Mouse (Mus musculus) ES-E14 (cell line): Measurements from ENCODE around the gene Cdca8. TPM values are rescaled to one million over a fixed set of nuclear protein-coding genes. Genes with fewer than 3 reads are reported as not detected.
A peak's percentile ranks its signal among the peaks of the same experiment; 100 is the strongest.

Source experiments
- DNase-seq: peaks from one replicate; pipeline ENCODE4 v3.0.0-alpha.2; 2013; ENCODE audit warnings: low read depth, low spot score
- H3K27ac ChIP-seq: 2 replicates; pipeline ENCODE4 v1.5.1; 2012; ENCODE audit warnings: low read depth, mild to moderate bottlenecking, low read length, moderate library complexity, mixed read lengths; ENCODE audit not compliant: poor library complexity, insufficient read depth, severe bottlenecking
- H3K36me3 ChIP-seq: 2 replicates; pipeline ENCODE4 v1.6.1; 2012; ENCODE audit warnings: mild to moderate bottlenecking, low read length, moderate library complexity, mixed read lengths; ENCODE audit not compliant: control insufficient read depth, poor library complexity, insufficient read depth, severe bottlenecking
- H3K4me1 ChIP-seq, 2 experiments: fragments of 150-350 bp in 1 of 2; sonication (generic) in 1 of 2; 2 replicates each; pipeline ENCODE4 v1.6.1; 2012; ENCODE audit warnings: low read length in 2 of 2, mild to moderate bottlenecking in 1 of 2, mixed read lengths in 1 of 2; ENCODE audit not compliant: control insufficient read depth in 2 of 2, insufficient read depth in 2 of 2, poor library complexity in 1 of 2
- H3K4me3 ChIP-seq, 2 experiments: fragments of 150-350 bp in 1 of 2; sonication (generic) in 1 of 2; 2 replicates each; pipeline ENCODE4 v1.5.1; 2012; ENCODE audit warnings: low read length in 2 of 2, low read depth in 1 of 2, mild to moderate bottlenecking in 1 of 2, mixed read lengths in 1 of 2; ENCODE audit not compliant: insufficient read depth in 1 of 2, poor library complexity in 1 of 2, severe bottlenecking in 1 of 2
- H3K9ac ChIP-seq: 2 replicates; pipeline ENCODE4 v1.6.1; 2012; ENCODE audit warnings: low read depth, mild to moderate bottlenecking, low read length, mixed read lengths; ENCODE audit not compliant: poor library complexity, insufficient read depth, severe bottlenecking
- H3K9me3 ChIP-seq: fragments of 150-350 bp; sonication (generic); 2 replicates; pipeline ENCODE4 v1.6.1; 2012; ENCODE audit warnings: low read depth, mild to moderate bottlenecking, low read length; ENCODE audit not compliant: control insufficient read depth, insufficient read depth
- CHD2 ChIP-seq: IDR thresholded peaks from 2 replicates; pipeline ENCODE4 v1.6.1; 2014; ENCODE audit warnings: mild to moderate bottlenecking, low read depth, low read length, inconsistent platforms
- HCFC1 ChIP-seq: IDR thresholded peaks from 2 replicates; pipeline ENCODE4 v1.6.1; 2012; ENCODE audit warnings: low read length, inconsistent platforms, borderline replicate concordance; ENCODE audit not compliant: insufficient read depth
- MAFK ChIP-seq: IDR thresholded peaks from 2 replicates; pipeline ENCODE4 v1.6.1; 2014; ENCODE audit warnings: mild to moderate bottlenecking, low read depth, low read length, inconsistent platforms; ENCODE audit not compliant: insufficient read depth
- ZC3H11A ChIP-seq: IDR thresholded peaks from 2 replicates; pipeline ENCODE4 v1.6.1; 2012; ENCODE audit warnings: low read depth, mild to moderate bottlenecking, inconsistent platforms, low read length, borderline replicate concordance
- ZNF384 ChIP-seq: IDR thresholded peaks from 2 replicates; pipeline ENCODE4 v1.6.1; 2012; ENCODE audit warnings: low read depth, low read length, inconsistent platforms
- in situ Hi-C, 2 experiments: fragments of 600-800 bp; cut with MboI; formaldehyde crosslinking; loops; one replicate each; pipeline ENCODE4 v1.15.1; 2025; ENCODE audit warnings: low sequenced_read_pairs in 2 of 2, inconsistent platforms in 1 of 2; ENCODE audit not compliant: unreplicated experiment in 2 of 2
- total RNA-seq: library from RNA; depleted of rRNA; stranded (reverse); fragments of 300-350 nt; gene quantifications from 2 replicates; pipeline ENCODE4 v1.2.3, GENCODE M21; 2012

Cdca8 gene
- total RNA-seq, 1 experiment, result 96.1 TPM

GRCm38 (mm10) chr4:124985671-124986602, 46.8 kb upstream of the Cdca8 start, which contains the start of gene Rspo1:
Gene Rspo1, plus strand, starts transcription at chr4:124986430.
- no peak for DNase-seq
- TF ChIP-seq MAFK (no peak), ZC3H11A (no peak), HCFC1 (no peak), ZNF384 (no peak), CHD2 (no peak)
- peak within 1 kb of the TSS; percentile 64 to 80 for H3K4me3 ChIP-seq

DNA sequence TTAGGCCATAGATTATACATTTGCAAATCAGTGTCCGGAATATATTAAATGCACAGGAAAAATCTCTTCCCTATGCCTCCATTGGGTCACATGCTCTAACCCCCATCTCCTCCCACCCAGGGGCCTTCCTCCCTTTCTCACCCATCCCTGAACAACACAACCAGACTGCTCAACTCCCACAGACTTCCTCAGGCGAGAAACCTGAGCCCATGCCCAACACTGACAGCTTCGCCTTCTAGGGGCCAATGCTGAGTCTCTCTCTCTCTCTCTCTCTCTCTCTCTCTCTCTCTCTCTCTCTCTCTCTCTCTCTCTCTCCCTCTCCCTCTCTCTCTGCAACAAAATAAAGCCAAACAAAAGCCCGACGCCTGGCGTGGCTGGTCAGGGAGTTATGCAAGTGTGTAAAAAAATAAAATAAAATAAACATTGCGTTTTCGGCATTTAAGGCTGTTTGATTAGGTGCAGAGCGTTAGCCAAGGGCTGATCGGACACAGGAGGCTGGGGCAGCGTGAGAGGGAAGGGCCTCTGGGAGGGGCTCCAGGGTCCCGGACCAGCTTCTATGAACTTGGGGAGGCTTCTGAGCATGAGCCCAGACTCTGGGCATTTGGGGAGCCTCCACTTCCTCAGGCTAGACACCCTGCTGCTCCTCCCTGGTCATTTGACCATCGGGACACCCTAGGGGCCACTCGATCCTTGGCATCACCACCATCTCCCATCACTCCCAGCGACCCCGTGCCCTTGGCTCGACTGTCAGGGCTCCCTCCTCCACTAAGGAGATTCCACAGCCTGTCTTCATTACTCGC, 46.0 kb upstream of the Cdca8 start:
- in situ Hi-C loops, result no loop called here
- no peaks in the 10 kb centered on the region for H3K9me3 ChIP-seq
- H3K4me1 ChIP-seq, result peaks cover 0 to 15% of the 10 kb centered on the region in 2 experiments; a peak in 2 of 4 replicates
- no peak overlapping the region for H3K9ac ChIP-seq
- DNase-seq, result no peak
- H3K4me3 ChIP-seq, result no peak overlapping the region
- no peak for TF ChIP-seq ZC3H11A
- TF ChIP-seq ZNF384, result no peak
- no peak for TF ChIP-seq HCFC1
- no peak for TF ChIP-seq CHD2
- no peak for TF ChIP-seq MAFK
- no peak overlapping the region for H3K27ac ChIP-seq
- no peaks in the 10 kb centered on the region for H3K36me3 ChIP-seq

More at GRCm38 (mm10) chr4:124985671-124986602, 46.8 kb upstream of the Cdca8 start, which contains the start of gene Rspo1:
- no peak within 1 kb of the TSS for H3K27ac ChIP-seq
- peak within 1 kb of the TSS; percentile 66 for H3K9ac ChIP-seq
- peaks cover 2 to 15% of the 10 kb centered on the region in 2 experiments; a peak in 2 of 4 replicates for H3K4me1 ChIP-seq
- no peaks in the 10 kb centered on the region for H3K9me3 ChIP-seq
- in situ Hi-C loops, result no loop called here
- no peaks in the 10 kb centered on the region for H3K36me3 ChIP-seq

DNA sequence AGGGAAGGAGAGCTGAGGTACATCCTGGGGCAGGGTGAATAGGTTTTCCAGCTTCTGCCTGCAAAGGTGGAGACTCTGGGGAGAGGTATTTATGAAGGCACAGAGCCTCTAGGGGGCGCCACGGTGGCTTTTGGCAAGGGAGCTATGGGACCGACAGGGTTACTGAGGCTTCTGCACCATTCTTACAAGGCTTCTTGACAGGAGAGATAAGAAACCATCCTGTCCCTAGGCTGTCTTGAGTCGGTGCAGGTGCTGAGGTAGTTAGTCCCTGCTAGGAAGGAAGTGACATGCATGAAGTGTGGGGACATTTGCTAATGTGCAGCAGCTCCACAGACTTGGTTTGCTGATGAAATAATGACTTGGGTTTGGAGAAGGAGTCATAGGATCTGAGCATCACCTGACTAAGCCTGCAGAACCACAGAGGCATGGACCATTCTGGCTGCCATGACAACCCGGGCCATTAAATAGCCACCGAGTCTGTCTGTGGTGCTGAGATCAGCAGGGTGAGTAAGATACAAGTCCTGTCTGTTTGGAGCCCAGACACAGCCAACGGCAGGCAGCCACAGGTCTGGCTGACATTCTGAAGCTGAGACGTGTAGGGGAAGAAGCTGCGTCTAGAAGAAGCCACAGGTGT, 44.9 kb upstream of the Cdca8 start:
- no peaks in the 10 kb centered on the region for H3K9me3 ChIP-seq
- no peaks in the 10 kb centered on the region for H3K36me3 ChIP-seq
- in situ Hi-C loops, result no loop called here
- no peak overlapping the region for H3K27ac ChIP-seq
- H3K4me1 ChIP-seq, result peaks cover 0 to 9% of the 10 kb centered on the region in 2 experiments; a peak in 2 of 4 replicates
- no peak overlapping the region for H3K9ac ChIP-seq
- no peak for TF ChIP-seq CHD2
- TF ChIP-seq MAFK, result no peak
- no peak for TF ChIP-seq HCFC1
- no peak for TF ChIP-seq ZNF384
- no peak for TF ChIP-seq ZC3H11A
- H3K4me3 ChIP-seq, result no peak overlapping the region
- peak; percentile 62 for DNase-seq

DNA sequence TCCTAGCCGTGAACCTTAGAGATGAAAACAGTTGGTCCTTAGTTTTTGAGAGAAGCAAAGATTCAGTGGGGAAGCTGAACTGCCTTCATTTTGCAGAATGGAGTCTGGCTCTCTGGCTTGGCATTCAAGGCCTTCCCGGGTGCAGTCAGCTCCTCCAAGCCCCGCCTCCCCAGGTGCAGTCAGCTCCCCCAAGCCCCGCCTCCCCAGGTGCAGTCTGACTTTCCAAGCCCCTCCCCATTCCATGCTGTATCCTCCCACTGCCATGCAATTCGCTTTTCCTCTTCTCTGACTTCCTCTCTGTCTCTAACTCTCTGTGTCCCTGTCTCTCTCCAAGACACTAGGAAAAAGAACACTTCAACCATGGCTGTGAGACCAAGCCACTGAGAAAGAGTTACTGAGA, 39.1 kb upstream of the Cdca8 start:
- Histone ChIP-seq H3K36me3 (no peaks in the 10 kb centered on the region), H3K9me3 (no peaks in the 10 kb centered on the region), H3K4me1 (peaks cover 0 to 2% of the 10 kb centered on the region in 2 experiments; a peak in 1 of 4 replicates), H3K9ac (no peak overlapping the region), H3K27ac (no peak overlapping the region), H3K4me3 (no peak overlapping the region)
- no peak for DNase-seq
- TF ChIP-seq ZC3H11A (no peak), MAFK (no peak), ZNF384 (no peak)
- in situ Hi-C loops, result no loop called here
